Mouse (Mus musculus) frontal cortex, postnatal 10 days (tissue): ENCODE data around the gene Gm20388.

Experiments used
- DNase-seq, 2 experiments: peaks; one replicate each; pipeline ENCODE4 v3.0.0; 2022; ENCODE audit warnings: low spot score in 2 of 2, mixed read lengths in 1 of 2

The Gm20388 gene

DNA sequence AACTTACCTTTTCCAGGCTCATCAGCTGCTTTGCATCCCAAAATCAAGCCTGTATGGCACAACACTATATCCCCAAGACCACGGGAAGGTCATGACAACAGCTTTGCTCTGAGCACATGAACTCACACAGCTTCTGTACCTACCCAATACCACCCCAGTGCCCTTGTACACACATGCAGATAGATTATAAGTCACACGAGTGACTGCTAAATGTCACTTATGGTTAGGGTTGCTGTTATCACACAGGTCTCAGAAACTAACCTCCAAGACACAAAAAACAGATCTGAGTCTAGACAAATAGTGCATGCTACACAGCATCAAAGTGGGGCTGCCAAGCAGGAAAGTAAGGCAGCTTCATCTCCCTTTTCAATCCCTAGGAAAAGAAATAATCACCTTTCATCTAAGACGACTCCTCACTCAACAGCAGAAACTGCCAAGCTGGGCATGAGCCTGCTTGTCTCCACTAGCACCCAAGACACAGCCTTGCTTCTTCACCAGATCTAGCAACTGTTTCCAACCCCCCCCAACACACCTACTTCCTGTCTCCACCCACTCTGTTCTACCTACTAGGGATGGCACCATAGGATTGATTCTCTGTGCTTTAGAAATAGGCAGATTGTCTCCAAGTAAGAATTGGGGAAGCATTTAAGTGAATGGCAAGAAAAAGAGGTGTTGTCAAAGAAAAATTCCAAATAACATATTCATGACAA is 3043.6 kb downstream of the Gm20388 start:
- DNase-seq, result no peak

DNA sequence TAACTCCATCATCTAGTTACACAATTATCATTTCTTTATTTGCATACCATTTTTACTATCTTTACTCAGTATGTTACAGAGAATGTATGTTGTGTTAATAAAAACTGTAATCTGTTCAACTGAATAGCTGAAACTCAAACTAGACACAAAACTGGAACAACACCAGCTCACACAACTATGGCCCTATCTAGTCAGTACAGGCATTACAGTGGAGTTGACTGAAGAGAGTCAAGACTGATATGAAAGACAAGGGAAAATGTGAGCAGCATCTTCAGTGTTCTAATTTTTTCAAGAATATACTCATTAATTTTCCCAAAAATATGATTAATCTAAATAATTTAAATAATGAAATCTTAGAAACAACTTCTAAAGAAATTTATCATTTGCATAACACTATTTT is 3044.6 kb downstream of the Gm20388 start:
- no peak for DNase-seq

DNA sequence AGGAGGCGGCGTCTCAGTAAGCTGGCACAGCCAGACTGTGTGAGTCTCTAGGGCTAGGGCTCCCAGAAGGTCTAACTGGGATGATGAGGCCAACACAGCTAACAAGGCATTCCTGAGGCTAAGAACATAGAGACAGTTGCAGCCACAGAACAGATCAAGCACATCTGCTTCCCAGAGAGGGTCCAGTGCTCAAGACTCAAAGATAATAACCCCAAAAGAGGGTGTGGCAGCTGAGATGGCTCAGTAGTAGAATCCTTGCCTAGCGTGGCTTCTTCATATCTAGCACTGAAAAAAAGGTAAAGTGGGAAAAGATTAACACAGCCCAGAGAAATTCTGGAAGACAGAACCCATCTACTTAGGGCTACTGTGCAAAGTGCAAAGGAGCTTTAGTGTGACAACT is 3045.4 kb downstream of the Gm20388 start:
- DNase-seq, result no peak

DNA sequence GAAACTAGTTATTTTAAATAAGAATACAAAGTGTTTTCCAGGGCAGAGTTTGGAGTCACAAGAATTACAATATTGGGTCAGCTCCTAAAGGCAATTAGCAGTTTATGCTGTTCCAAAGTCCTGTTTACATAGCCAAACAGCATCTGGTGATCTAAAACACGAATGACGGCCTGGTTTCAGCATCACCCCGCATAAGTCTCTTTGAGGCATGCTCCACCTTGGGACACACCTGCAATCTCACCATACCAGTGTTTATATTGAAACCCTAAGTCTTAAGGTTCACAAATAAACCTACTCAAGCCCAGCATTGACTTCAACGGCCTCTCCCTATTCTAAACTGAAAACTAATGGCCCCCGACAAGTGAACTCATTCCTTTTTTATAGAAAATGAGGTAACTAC is 3049.7 kb downstream of the Gm20388 start:
- no peak for DNase-seq

DNA sequence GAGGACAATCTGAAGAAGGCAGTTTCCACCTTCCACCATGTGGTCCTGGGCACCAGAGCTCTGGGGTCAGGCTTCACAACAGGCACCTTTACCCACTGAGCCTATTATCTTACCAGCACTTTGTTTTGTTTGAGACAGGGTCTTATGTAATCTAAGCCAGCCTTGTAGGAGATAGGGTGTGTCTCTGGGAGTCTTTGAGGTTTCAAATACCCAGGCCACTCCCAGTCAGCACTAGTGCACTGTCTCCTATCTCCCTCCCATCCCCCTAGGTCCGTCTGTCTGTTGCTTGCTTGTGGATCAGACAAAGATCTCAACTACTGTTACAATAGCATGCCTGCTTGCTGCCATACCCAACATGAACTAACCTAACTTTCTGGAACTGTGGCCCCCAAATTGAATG is 3050.3 kb downstream of the Gm20388 start:
- no peak for DNase-seq

DNA sequence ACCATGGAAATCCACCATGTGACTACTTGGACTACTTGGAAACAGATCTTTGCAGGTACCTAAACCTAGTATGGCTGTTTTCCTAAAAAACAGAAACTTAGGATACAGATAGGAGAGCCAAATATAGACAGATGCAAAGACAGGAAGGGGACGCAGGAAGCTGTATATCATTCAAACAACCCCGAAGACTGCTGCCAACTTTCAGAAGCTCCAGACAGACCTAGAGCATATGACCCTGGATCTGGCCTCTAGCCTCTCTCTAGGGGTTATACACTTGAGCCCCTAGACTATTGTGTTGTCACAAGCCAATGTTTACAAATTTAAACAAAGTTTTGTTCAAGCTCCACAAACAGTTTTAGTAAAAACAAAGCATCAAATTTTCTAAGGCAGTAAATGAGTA is 3050.8 kb downstream of the Gm20388 start:
- DNase-seq, result no peak

DNA sequence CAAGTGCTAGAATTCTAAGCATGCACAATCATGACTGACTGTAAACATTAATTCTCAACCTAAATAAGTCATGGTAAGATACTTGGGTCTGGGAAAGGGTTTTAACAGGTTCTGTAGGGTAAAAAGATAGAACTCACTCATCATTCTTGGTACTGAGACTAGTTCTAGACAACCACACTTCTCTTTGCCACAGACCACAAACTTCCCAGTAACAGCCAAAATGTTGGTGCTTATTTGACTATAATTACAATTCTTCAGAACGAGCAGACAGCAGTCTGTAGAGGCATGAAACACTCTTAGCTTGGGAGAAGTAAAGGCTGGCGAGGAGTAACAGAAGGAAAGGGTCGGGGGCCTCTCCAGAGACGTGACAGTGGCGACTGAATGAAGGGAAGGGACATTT is 3051.4 kb downstream of the Gm20388 start:
- DNase-seq, result no peak

DNA sequence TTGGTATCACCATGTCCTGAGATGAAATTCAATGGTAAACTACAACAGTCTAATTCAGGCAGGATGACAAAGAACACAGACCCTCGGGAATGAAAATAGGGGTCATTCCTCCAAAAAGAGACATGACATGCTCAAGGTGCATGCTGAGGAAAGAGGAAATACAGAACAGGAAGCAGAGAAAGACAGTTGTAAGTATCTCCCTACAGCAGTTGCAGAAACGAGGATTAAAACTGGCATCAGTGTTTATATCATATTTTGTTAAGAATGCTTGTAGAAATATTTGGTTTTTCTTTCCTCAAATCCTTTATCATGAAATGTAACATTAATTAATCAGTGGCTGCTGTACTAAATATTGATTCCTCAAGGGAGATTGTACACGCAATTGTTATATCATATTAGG is 3056.0 kb downstream of the Gm20388 start:
- DNase-seq, result no peak

DNA sequence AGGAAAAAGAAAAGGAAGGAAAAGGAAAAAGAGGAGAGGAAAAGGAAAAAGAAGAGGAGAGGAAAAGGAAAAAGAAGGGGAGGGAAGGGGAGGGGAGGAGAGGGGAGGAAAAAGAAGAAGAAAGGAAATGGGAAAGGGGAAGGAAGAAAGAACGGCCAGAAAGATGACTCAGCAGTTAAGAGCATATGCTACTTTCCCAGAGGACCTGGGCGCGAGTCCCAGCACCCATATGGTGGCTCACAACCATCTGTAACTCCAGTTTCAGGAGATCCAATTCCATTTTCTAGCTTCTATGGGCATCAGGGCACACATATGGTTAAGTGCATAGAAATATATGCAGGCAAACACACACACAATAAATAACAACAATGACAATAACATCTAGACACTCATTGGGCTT is 3057.5 kb downstream of the Gm20388 start:
- no peak for DNase-seq

DNA sequence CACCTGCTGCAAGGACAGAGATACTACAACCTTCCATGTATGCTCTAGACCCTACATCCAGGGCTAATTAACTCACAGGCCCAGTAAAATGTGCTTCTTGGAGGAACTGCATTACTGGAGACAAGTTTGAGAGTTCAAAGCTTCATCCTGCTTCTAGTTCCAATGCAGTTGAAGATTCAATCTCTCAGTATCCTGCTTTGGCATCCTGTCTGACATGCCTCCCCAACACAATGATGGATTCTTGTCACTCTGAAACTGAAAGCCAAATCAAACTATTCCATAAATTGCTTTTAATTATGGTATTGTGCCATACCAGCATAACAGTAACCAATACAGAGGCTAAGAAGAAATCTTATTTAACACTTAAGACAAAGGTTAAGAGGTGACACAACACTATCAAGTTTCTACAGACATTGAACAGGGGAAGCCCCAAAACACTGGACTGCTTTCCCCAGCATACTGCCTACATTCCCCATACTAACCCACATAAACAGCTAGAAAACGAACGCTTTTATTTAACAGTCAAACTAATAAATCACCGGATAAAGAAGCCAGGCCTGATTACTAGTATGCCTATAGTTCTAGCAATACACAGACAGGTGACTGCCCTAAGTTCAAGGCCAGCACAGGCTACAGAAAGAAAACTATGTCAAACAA is 3059.5 kb downstream of the Gm20388 start:
- DNase-seq, result no peak

DNA sequence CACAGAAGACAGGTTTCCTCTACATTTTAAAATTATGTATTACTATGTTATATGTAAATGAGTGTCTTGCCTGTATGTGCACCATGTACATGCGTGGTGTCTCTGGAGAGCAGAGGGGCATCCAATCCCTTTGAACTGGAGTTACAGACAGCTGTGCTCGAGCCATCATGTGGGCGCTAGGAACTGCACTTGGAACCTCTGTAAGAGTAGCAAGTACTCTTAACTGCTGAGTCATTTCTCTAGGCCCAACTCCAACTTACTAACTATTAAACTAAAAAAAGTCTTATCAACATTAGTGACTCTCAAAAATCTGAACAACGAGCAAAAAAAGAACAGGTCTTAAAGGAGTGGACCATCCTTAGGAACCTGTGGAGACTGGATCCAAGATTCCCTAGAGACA is 3065.4 kb downstream of the Gm20388 start:
- no peak for DNase-seq

DNA sequence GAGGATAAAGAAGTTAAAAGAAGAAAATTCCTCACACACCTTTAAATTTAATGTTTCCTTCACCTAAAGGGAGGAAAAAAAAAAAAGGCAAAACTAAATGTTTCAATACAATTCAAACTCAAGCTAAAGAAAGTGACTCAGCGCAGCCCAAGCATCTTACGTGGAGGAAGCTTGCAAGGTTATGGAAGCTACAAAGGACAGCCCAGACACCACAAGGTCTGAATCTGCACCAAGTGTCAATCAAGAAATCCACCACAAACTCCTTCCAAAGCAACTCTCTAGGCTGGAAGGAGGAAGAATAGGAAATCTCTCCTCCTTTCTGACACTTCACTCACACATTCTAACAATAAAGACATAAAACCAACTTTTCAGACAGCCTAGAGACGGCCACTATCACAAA is 3068.8 kb downstream of the Gm20388 start:
- no peak for DNase-seq

DNA sequence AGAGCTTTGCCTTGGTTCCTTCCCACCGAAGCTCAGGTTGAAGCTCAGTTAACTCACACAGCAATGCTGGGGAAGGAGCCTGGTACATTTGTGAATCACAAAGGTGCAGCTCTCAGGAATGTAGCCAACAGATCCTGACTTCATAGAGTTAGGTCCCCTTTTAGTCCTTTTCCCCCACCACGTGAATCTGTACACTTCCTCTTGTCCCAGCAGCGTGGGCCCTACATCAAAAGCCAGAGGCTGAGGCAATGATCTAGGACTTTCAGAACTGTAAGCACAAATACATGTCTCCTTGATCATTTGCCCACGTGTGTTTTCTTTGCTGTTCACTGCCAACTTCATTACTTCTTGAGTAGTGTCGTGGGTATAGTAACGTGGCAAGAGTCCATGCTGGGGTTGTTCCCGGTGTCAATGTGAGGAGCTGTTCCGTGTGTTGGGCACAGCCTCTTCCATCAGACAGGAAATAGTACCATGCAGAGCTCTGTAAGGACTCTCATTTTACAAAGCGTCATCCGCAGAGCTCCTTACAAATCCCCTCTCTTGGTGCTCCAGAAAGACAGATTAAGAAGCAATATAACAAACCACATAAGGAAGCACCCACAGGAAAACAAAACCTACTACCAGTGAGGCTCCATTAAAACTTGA is 3069.3 kb downstream of the Gm20388 start:
- no peak for DNase-seq

DNA sequence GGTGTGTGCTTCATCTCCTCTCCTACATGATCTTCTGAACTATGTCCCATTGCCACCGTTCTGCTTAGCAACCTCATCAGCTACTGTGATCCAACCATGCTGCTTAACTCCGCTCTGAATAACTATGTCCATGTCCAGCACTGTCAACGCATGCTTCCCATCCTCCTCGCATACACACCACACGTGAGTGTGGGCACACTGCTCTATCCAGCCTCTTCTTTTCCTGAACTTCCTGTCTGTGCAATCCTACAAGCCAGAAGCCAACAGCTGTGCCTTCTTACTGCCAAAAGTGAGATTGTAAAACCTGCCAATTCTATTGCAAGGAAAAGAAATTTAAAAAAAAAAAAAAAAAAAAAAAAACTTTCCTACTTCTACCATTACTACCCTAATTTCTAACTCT is 3071.0 kb downstream of the Gm20388 start:
- no peak for DNase-seq

DNA sequence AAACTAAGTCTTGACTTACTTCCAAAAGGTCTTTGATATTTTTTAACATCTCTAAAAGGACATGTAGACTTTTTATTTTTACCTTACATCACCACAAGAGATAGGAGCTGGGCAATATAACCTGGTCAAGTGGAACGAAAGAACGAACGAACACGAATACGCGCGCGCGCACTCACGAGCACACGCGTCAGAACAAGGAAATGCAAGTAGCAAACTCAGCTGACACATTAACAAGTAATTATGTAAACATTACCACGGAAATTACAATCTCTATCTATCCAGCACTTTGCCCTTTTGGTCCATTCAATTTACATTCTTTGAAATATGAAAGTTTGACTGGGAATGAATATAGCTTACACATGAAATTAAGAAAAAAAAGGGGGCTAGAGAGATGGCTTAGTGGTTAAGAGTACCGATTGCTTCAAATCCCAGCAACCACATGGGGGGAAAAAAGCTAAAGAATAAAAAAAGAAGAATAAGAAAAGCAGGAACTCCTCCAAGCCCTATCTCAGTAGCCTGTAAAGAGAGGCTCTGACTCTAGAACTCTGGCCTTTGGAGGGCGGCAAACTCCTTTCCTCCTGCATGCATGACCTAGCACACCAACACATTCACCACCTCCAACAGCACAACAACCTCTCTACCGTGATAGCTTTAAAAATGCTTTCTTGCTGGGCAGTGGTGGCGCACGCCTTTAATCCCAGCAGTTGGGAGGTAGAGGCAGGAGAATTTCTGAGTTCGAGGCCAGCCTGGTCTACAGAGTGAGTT is 3072.7 kb downstream of the Gm20388 start:
- no peak for DNase-seq

DNA sequence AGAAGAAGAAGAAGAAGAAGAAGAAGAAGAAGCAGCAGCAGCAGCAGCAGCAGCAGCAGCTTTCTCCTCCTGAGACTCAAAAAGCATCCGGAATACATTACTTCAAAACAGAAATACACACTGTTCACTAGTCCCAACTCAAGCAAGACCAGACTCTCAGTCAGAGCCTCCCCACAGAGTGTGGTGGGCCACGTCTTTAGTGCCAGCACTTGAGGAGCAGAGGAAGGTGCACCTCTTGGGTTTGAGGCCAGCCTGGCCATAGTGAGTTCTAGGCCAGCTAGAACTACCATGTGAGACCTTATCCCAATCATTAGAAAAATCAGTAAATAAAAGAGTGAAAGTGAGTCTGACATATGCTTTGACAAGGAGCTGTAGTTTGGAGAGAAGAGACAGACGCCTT is 3073.5 kb downstream of the Gm20388 start:
- DNase-seq, result no peak

DNA sequence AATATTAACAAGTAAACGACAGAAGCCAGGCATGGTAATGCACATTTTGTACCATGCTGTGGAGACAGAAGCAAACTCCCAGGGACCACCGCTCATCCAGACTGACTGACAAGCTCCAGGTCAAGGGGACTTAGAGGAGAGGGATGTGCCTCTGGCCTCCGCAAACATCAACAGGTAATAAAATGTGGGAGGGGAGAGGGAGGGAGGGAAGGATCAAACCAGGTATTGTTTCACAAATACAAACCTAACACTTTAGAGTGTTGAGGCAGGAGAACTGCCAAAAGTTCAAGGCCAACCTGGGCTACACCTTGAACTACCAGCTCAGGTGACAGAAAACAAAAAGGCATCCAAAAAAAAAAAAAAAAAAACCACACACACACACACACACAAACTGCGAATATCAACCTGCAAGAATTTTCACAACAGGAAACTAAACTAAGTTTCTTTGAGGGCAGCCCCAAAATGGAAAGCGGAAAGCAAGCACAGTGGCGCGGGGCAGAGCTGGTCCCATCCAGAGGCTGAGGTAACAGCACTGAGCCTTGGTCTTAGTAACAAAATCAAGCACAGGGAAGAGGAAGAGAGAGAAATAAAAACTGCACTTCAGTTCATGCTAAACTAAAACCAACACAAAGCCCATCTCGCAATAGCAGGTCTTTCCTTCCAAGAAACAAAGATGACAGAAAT is 3076.0 kb downstream of the Gm20388 start:
- no peak for DNase-seq

DNA sequence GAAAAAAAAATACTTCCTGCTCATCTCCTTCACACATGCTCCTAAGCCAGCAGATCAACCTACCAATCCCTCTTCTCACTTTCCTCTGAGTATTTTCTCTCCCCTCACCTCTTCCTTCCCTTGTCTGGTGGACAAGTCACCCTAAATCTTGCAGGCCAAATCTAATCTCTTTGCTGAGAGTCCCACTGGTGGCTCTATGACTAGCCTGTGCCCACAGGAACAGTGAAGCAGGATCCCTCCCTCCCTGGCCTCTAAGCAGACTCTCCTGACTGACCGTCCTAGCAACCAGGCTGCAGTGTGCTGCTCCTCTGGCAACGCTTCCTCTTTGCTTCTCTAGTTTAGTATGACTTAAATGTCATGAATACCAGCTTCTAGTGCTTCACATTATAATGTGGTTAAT is 3076.6 kb downstream of the Gm20388 start:
- no peak for DNase-seq

DNA sequence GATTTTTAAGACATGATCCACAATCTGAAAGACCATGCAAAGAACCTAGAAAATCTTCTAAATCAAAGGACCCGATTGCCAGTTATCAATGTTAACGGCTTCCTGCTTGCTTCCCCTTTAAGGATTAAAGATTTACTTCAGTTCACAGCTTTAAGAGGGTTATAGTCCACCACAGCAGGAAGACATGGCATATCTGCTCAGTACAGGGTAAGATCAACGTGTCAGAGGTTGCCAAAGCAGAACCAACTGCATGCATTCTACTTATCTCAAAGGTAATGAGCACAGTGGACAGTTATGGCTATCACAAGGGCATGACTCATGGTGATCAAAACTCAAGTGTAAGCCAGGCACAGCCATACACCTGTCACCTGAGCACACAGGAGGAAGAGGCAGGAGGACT is 3078.3 kb downstream of the Gm20388 start:
- DNase-seq, result no peak

DNA sequence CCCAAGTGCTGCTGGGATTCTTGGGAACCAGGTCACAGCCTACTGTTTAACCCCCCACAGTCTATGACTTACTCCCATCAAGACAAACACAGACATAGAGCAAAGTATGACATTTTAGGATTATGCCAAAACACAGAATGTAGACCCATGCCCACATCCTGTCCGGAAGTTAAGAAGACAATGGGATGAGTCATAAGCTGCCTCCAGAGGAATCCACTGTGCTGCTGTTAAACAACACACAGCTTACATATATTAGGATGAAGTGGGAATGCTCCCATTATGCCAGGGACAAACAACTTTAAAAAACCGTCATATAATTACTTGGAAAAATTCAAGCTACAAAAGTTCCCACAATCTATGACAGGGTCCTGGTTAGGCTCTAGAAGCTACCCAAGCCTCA is 3079.3 kb downstream of the Gm20388 start:
- no peak for DNase-seq

DNA sequence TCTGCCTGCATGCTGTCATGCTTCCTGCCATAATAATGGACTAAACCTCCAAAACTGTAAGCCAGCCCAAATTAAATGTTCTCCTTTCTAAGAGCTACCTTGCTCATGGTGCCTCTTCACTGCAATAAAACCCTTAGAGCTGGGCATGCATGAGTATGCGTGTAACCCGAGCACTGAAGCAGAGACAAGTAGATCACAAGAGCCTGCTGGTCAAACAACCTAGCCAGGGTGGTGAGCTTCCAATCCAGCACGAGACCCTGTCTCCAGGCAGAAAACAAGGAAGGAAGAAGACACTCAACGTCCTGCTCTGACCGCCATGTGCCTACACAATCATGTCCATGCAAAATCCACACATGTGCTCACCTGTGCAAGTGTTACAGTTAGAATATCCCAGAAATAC is 3080.7 kb downstream of the Gm20388 start:
- DNase-seq, result no peak

DNA sequence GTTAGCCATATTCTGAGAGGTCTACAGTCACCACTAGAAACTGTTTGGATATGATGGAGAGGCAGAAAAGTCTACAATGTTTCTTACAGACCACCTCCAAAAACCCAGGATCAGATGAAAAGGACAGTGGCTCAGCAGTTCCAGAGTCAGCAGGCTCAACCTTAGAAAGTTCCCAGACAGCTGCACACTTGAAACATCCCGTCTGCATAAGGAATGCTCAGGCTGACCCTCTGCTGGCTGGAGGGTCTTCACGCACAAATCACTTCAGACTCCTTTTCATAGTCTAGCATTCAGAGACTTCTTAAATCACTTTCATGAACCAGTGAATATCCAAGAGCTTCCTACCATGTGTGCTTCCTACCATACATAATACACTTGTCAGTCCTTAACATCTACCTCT is 3081.7 kb downstream of the Gm20388 start:
- DNase-seq, result no peak
